Mouse (Mus musculus) embryonic facial prominence, embryonic 14.5 days (tissue): ENCODE data around the gene Gm10337. TPM values are rescaled to one million over a fixed set of nuclear protein-coding genes. Genes with fewer than 3 reads are reported as not detected.

Experiments
- ATAC-seq: fragments of 200-750 bp; cut with Nextera tagmentation; 2 replicates; pipeline ENCODE4 v1.8.0; 2017; ENCODE audit warnings: low read depth, moderate number of reproducible peaks, moderate TSS enrichment
- DNase-seq: peaks from one replicate; pipeline ENCODE4 v3.0.0-alpha.2; 2015; ENCODE audit warnings: low spot score
- H3K27ac ChIP-seq: fragments of 300-500 bp; sonication (generic); replicated peaks from 2 replicates; pipeline ENCODE4 v1.5.1; 2014; ENCODE audit warnings: low read depth, mild to moderate bottlenecking, low read length, moderate library complexity
- H3K27me3 ChIP-seq: fragments of 300-500 bp; sonication (generic); replicated peaks from 2 replicates; pipeline ENCODE4 v1.6.1; 2014; ENCODE audit warnings: low read length; ENCODE audit not compliant: control insufficient read depth, insufficient read depth
- H3K36me3 ChIP-seq: fragments of 300-500 bp; sonication (generic); 2 replicates; pipeline ENCODE4 v1.6.1; 2014; ENCODE audit warnings: low read length, mixed read lengths; ENCODE audit not compliant: control insufficient read depth, insufficient read depth
- H3K4me1 ChIP-seq: fragments of 300-500 bp; sonication (generic); 2 replicates; pipeline ENCODE4 v1.6.1; 2014; ENCODE audit warnings: antibody characterized with exemption, low read length; ENCODE audit not compliant: control insufficient read depth, insufficient read depth
- H3K4me2 ChIP-seq: fragments of 300-500 bp; sonication (generic); 2 replicates; pipeline ENCODE4 v1.6.1; 2014; ENCODE audit warnings: low read depth, mild to moderate bottlenecking, low read length, moderate library complexity, mixed read lengths
- H3K4me3 ChIP-seq: fragments of 300-500 bp; sonication (generic); 2 replicates; pipeline ENCODE4 v1.5.1; 2014; ENCODE audit warnings: low read depth, mild to moderate bottlenecking, low read length
- H3K9ac ChIP-seq: fragments of 300-500 bp; sonication (generic); 2 replicates; pipeline ENCODE4 v1.6.1; 2014; ENCODE audit warnings: low read depth, mild to moderate bottlenecking, low read length, moderate library complexity, mixed read lengths
- H3K9me3 ChIP-seq: fragments of 300-500 bp; sonication (generic); 2 replicates; pipeline ENCODE4 v1.6.1; 2016; ENCODE audit warnings: low read length; ENCODE audit not compliant: control insufficient read depth
- WGBS: fragments of 180-500 bp; shearing (Covaris S2); extraction: QIAGEN DNeasy Blood & Tissue Kit; methylation state at CpG from one replicate; pipeline ENCODE4 v1.1.7; 2014; 5-methylcytosine and 5-hydroxymethylcytosine counted together
- polyA plus RNA-seq: library from polyadenylated mRNA; unstranded; fragments of >200 nt; fragmentation: Nextera tagmentation; extraction: Ambion mirVana; gene quantifications from 2 replicates; pipeline ENCODE4 v1.2.1, GENCODE M21; 2014

The Gm10337 gene
- polyA plus RNA-seq, result 3.2 and 5.2 TPM in 2 replicates

GRCm38 (mm10) chr15:102503447-102503846 is at the start of gene Gm10337:
Gene Gm10337 (plus strand): TSS chr15:102503722.
- Histone ChIP-seq H3K9me3 (no peaks in the 10 kb centered on the region), H3K4me1 (no peaks in the 10 kb centered on the region), H3K36me3 (peaks cover 80% of the 10 kb centered on the region), H3K4me3 (no peak within 1 kb of the TSS), H3K9ac (no peak within 1 kb of the TSS), H3K4me2 (no peak within 1 kb of the TSS), H3K27ac (no peak within 1 kb of the TSS), H3K27me3 (no peaks in the 10 kb centered on the region)
- ATAC-seq, result no peak
- WGBS, result 87% methylated on average over 1 of the region's 1 CpGs
- no peak for DNase-seq

- Histone ChIP-seq H3K9ac (no peak overlapping the region), H3K9me3 (no peaks in the 10 kb centered on the region), H3K4me3 (no peak overlapping the region), H3K36me3 (no peaks in the 10 kb centered on the region), H3K4me1 (no peaks in the 10 kb centered on the region), H3K27ac (no peak overlapping the region), H3K27me3 (no peaks in the 10 kb centered on the region), H3K4me2 (no peak overlapping the region)
- ATAC-seq (no peak), DNase-seq (peak; percentile 12)
- 36% methylated on average over 6 of the region's 6 CpGs for WGBS
Observed at GRCm38 (mm10) chr15:102455993-102456392, 47.5 kb upstream of the Gm10337 start.

GRCm38 (mm10) chr15:102458050-102458736 is 45.3 kb upstream of the Gm10337 start:
- Histone ChIP-seq H3K4me1 (no peaks in the 10 kb centered on the region), H3K9ac (peak overlapping the region; percentile 51; the same call in 1 of the 2 replicates), H3K9me3 (no peaks in the 10 kb centered on the region), H3K27me3 (no peaks in the 10 kb centered on the region), H3K27ac (no peak overlapping the region), H3K4me3 (peak overlapping the region; percentile 39; the same call in 1 of the 2 replicates), H3K4me2 (peak overlapping the region; percentile 49), H3K36me3 (0 out of 2 replicates have a peak, but pooled peaks cover 1% of the 10 kb centered on the region)
- ATAC-seq, result no peak
- no peak for DNase-seq
- 68% methylated on average over 5 of the region's 5 CpGs for WGBS

GRCm38 (mm10) chr15:102458904-102459317 is 44.6 kb upstream of the Gm10337 start, which contains the start of gene Prr13:
Gene Prr13 (plus strand): TSS chr15:102459028.
- ATAC-seq, result peak; percentile 91
- Histone ChIP-seq H3K27ac (no peak within 1 kb of the TSS), H3K9ac (peak within 1 kb of the TSS; percentile 51)

GRCm38 (mm10) chr15:102459381-102459780 is 44.1 kb upstream of the Gm10337 start:
- WGBS, result 29% methylated on average over 6 of the region's 6 CpGs
- Histone ChIP-seq H3K9ac (peak overlapping the region; percentile 51), H3K4me2 (peak overlapping the region; percentile 49), H3K36me3 (0 out of 2 replicates have a peak, but pooled peaks cover 4% of the 10 kb centered on the region), H3K4me1 (no peaks in the 10 kb centered on the region), H3K27ac (no peak overlapping the region), H3K9me3 (no peaks in the 10 kb centered on the region), H3K27me3 (no peaks in the 10 kb centered on the region), H3K4me3 (peak overlapping the region; percentile 39)
- ATAC-seq (no peak), DNase-seq (no peak)

More at GRCm38 (mm10) chr15:102458904-102459317, 44.6 kb upstream of the Gm10337 start, which contains the start of gene Prr13:
- under 1% methylated on average over 19 of the region's 19 CpGs for WGBS
- H3K36me3 ChIP-seq, result 0 out of 2 replicates have a peak, but pooled peaks cover 4% of the 10 kb centered on the region
- peak within 1 kb of the TSS; percentile 39 for H3K4me3 ChIP-seq
- H3K4me1 ChIP-seq, result no peaks in the 10 kb centered on the region
- H3K27me3 ChIP-seq, result no peaks in the 10 kb centered on the region
- peak; percentile 98 for DNase-seq
- no peaks in the 10 kb centered on the region for H3K9me3 ChIP-seq
- peak within 1 kb of the TSS; percentile 49 for H3K4me2 ChIP-seq

GRCm38 (mm10) chr15:102459847-102460246 is 43.7 kb upstream of the Gm10337 start:
- Histone ChIP-seq H3K36me3 (0 out of 2 replicates have a peak, but pooled peaks cover 4% of the 10 kb centered on the region), H3K9me3 (no peaks in the 10 kb centered on the region), H3K4me1 (no peaks in the 10 kb centered on the region), H3K4me3 (peak overlapping the region; percentile 39; the same call in 1 of the 2 replicates), H3K27ac (no peak overlapping the region), H3K9ac (no peak overlapping the region), H3K27me3 (no peaks in the 10 kb centered on the region), H3K4me2 (peak overlapping the region; percentile 49)
- 65% methylated on average over 5 of the region's 5 CpGs for WGBS
- ATAC-seq (no peak), DNase-seq (no peak)

- no peak for ATAC-seq
- Histone ChIP-seq H3K27ac (no peak overlapping the region), H3K9me3 (no peaks in the 10 kb centered on the region), H3K27me3 (no peaks in the 10 kb centered on the region), H3K36me3 (0 out of 2 replicates have a peak, but pooled peaks cover 4% of the 10 kb centered on the region), H3K4me3 (no peak overlapping the region), H3K9ac (no peak overlapping the region), H3K4me2 (peak overlapping the region; percentile 1; the same call in 1 of the 2 replicates), H3K4me1 (no peaks in the 10 kb centered on the region)
- 77% methylated on average over 12 of the region's 12 CpGs for WGBS
- DNase-seq, result no peak
Observed at GRCm38 (mm10) chr15:102460409-102460808, 43.1 kb upstream of the Gm10337 start.

- 51% methylated on average over 4 of the region's 4 CpGs for WGBS
- Histone ChIP-seq H3K4me2 (0 out of 2 replicates have a peak overlapping the region, but pooled peaks have one; percentile 1), H3K9me3 (no peaks in the 10 kb centered on the region), H3K9ac (no peak overlapping the region), H3K4me1 (no peaks in the 10 kb centered on the region), H3K27ac (no peak overlapping the region), H3K27me3 (no peaks in the 10 kb centered on the region), H3K36me3 (0 out of 2 replicates have a peak, but pooled peaks cover 4% of the 10 kb centered on the region), H3K4me3 (no peak overlapping the region)
- no peak for DNase-seq
- no peak for ATAC-seq
Observed at GRCm38 (mm10) chr15:102460971-102461370, 42.6 kb upstream of the Gm10337 start.
